ENCODE assay signal across 7 mouse cellular contexts in genomic region chr17:28524009-28524695, GRCm38 (mm10). TPM values are rescaled to one million over a fixed set of nuclear protein-coding genes. Genes with fewer than 3 reads are reported as not detected.
DNase-seq lines count a peak whose midpoint lies in the region; ATAC-seq and TF ChIP-seq lines count a peak whose summit lies in the region.

No protein-coding gene starts in this region.

- H3K9ac ChIP-seq in embryonic facial prominence, embryonic 14.5 days (ENCODE audit: low read depth, low read length) = no peak overlapping the region

- peak overlapping the region; percentile 100 for H3K27ac ChIP-seq in left cerebral cortex, adult 2 months
- H3K27ac ChIP-seq in embryonic facial prominence, embryonic 14.5 days (replicated peaks; ENCODE audit: low read depth, low read length) = no peak overlapping the region
- H3K27ac ChIP-seq in limb, embryonic 10.5 days = 0 out of 2 replicates have a peak overlapping the region, but pooled peaks have one; percentile 93
- peak overlapping the region; percentile 98 for H3K27ac ChIP-seq in spleen, adult 2 months (ENCODE audit: insufficient read depth, low read length)

- no peak for TF ChIP-seq POLR2A in spleen, adult 2 months (IDR thresholded peaks at IDR 0.05; ENCODE audit: low read depth, low read length)

- no peak overlapping the region for H3K4me3 ChIP-seq in left cerebral cortex, adult 2 months
- H3K4me3 ChIP-seq in embryonic facial prominence, embryonic 14.5 days (ENCODE audit: low read depth, low read length) = peak overlapping the region; percentile 72; the same call in 1 of the 2 replicates
- H3K4me3 ChIP-seq in limb, embryonic 10.5 days = peak overlapping the region; percentile 72
- H3K4me3 ChIP-seq in spleen, adult 2 months (ENCODE audit: extremely low read depth, insufficient read depth, insufficient read length) = peak overlapping the region; percentile 52

- WGBS in embryonic facial prominence, embryonic 14.5 days = 79% methylated on average over 23 of the region's 23 CpGs
- WGBS in limb, embryonic 10.5 days = 83% methylated on average over 23 of the region's 23 CpGs
- WGBS in spleen, adult 2 months = 47% methylated on average over 23 of the region's 23 CpGs

- no peaks in the 10 kb centered on the region for H3K27me3 ChIP-seq in embryonic facial prominence, embryonic 14.5 days (replicated peaks; ENCODE audit: control insufficient read depth, insufficient read depth, low read length)
- peaks cover 38% of the 10 kb centered on the region for H3K27me3 ChIP-seq in limb, embryonic 10.5 days (ENCODE audit: low read depth, poor library complexity, severe bottlenecking)
- no peaks in the 10 kb centered on the region for H3K27me3 ChIP-seq in spleen, adult 2 months (ENCODE audit: control insufficient read depth, insufficient read depth, low read length)

- no peaks in the 10 kb centered on the region for H3K36me3 ChIP-seq in embryonic facial prominence, embryonic 14.5 days (ENCODE audit: control insufficient read depth, insufficient read depth, low read length)
- no peaks in the 10 kb centered on the region for H3K36me3 ChIP-seq in limb, embryonic 10.5 days
- H3K36me3 ChIP-seq in spleen, adult 2 months (ENCODE audit: control insufficient read depth, insufficient read depth, low read length) = no peaks in the 10 kb centered on the region

- H3K4me2 ChIP-seq in embryonic facial prominence, embryonic 14.5 days (ENCODE audit: low read depth, low read length) = peak overlapping the region; percentile 96

- intact Hi-C loops in left cerebral cortex, adult 2 months (cut with DNase I) = no loop called here
- intact Hi-C loops in left cerebral cortex, postnatal 25 days (cut with DNase I) = loop anchor here (5.0 kb wide), 1 partner anchor 197 kb away; the partner anchor contains the start of gene Rpl10a

- no peaks in the 10 kb centered on the region for H3K9me3 ChIP-seq in embryonic facial prominence, embryonic 14.5 days (ENCODE audit: control insufficient read depth, low read length)
- H3K9me3 ChIP-seq in limb, embryonic 10.5 days (replicated peaks) = no peaks in the 10 kb centered on the region

- ATAC-seq in embryonic facial prominence, embryonic 14.5 days (ENCODE audit: low read depth) = no peak

- peaks cover 15% of the 10 kb centered on the region for H3K4me1 ChIP-seq in embryonic facial prominence, embryonic 14.5 days (ENCODE audit: control insufficient read depth, insufficient read depth, low read length)
- H3K4me1 ChIP-seq in limb, embryonic 10.5 days = peaks cover 39% of the 10 kb centered on the region
- H3K4me1 ChIP-seq in spleen, adult 2 months (ENCODE audit: control insufficient read depth, insufficient read depth, insufficient read length) = peaks cover 25% of the 10 kb centered on the region; the same call in 1 of the 2 replicates

- TF ChIP-seq CTCF in left cerebral cortex, adult 2 months (IDR thresholded peaks at IDR 0.05) = no peak
- no peak for TF ChIP-seq CTCF in spleen, adult 2 months (IDR thresholded peaks at IDR 0.05; ENCODE audit: extremely low read depth, insufficient read depth, insufficient read length, insufficient replicate concordance)

- peak in 1 of 2 experiments; percentile 17 for DNase-seq in left cerebral cortex, adult 2 months (ENCODE audit: extremely low spot score in 1 of 2, low spot score in 2 of 2)
- no peak for DNase-seq in left cerebral cortex, postnatal 25 days (ENCODE audit: low spot score in 2 of 2)
- no peak for DNase-seq in embryonic facial prominence, embryonic 14.5 days (ENCODE audit: low spot score)
- no peak for DNase-seq in limb, embryonic 10.5 days (ENCODE audit: low spot score)
- DNase-seq in spleen, adult 2 months (ENCODE audit: low read depth in 1 of 2, low spot score in 2 of 2) = peak; percentile 19 to 52
- DNase-seq in right cerebral cortex, adult 18-20 months = no peak
- no peak for DNase-seq in adrenal gland, adult 2 months

RNA-seq across cellular contexts. Expression of gene Armc12, which starts 6.5 kb away (rescaled TPM):
- not detected for total RNA-seq in left cerebral cortex, adult 2 months (2021)
- total RNA-seq in left cerebral cortex, postnatal 25 days (2021) = not detected
- polyA plus RNA-seq in embryonic facial prominence, embryonic 14.5 days (2014; fragmentation: Nextera tagmentation; extraction: Ambion mirVana) = not detected in 2 replicates
- not detected in 2 replicates for polyA plus RNA-seq in limb, embryonic 10.5 days (2016; fragmentation: Nextera tagmentation; extraction: Ambion mirVana)
- polyA plus RNA-seq in spleen, adult 2 months (2012; rRNA removed) = 0.25 and 0.32 TPM in 2 replicates
- not detected for total RNA-seq in adrenal gland, adult 2 months (2021)
- not detected in 2 replicates for polyA plus RNA-seq in adrenal gland, adult 2 months (2012; rRNA removed)

RNA-seq across cellular contexts. Expression of gene Fkbp5, which starts 6.8 kb away (rescaled TPM):
- total RNA-seq in left cerebral cortex, adult 2 months (2021) = 10 to 100 TPM; 51.5 to 54.4 TPM
- total RNA-seq in left cerebral cortex, postnatal 25 days (2021) = 10 to 100 TPM; 46.4 to 53.2 TPM
- 8.4 and 11.7 TPM in 2 replicates for polyA plus RNA-seq in embryonic facial prominence, embryonic 14.5 days (2014; fragmentation: Nextera tagmentation; extraction: Ambion mirVana)
- polyA plus RNA-seq in limb, embryonic 10.5 days (2016; fragmentation: Nextera tagmentation; extraction: Ambion mirVana) = 32.5 and 32.6 TPM in 2 replicates
- 26.1 and 29.7 TPM in 2 replicates for polyA plus RNA-seq in spleen, adult 2 months (2012; rRNA removed)
- total RNA-seq in adrenal gland, adult 2 months (2021) = 10 to 100 TPM; 68.0 to 69.5 TPM
- 24.4 and 27.1 TPM in 2 replicates for polyA plus RNA-seq in adrenal gland, adult 2 months (2012; rRNA removed)

RNA-seq across cellular contexts. Expression of gene Clpsl2, which starts 25.1 kb away (rescaled TPM):
- not detected for total RNA-seq in left cerebral cortex, adult 2 months (2021)
- not detected for total RNA-seq in left cerebral cortex, postnatal 25 days (2021)
- not detected in 2 replicates for polyA plus RNA-seq in embryonic facial prominence, embryonic 14.5 days (2014; fragmentation: Nextera tagmentation; extraction: Ambion mirVana)
- not detected in 2 replicates for polyA plus RNA-seq in limb, embryonic 10.5 days (2016; fragmentation: Nextera tagmentation; extraction: Ambion mirVana)
- polyA plus RNA-seq in spleen, adult 2 months (2012; rRNA removed) = not detected in 2 replicates
- not detected for total RNA-seq in adrenal gland, adult 2 months (2021)
- not detected in 2 replicates for polyA plus RNA-seq in adrenal gland, adult 2 months (2012; rRNA removed)

RNA-seq across cellular contexts. Expression of gene Clps, which starts 36.4 kb away (rescaled TPM):
- not detected for total RNA-seq in left cerebral cortex, adult 2 months (2021)
- not detected for total RNA-seq in left cerebral cortex, postnatal 25 days (2021)
- not detected in 2 replicates for polyA plus RNA-seq in embryonic facial prominence, embryonic 14.5 days (2014; fragmentation: Nextera tagmentation; extraction: Ambion mirVana)
- not detected in 2 replicates for polyA plus RNA-seq in limb, embryonic 10.5 days (2016; fragmentation: Nextera tagmentation; extraction: Ambion mirVana)
- 8,275 and 8,966 TPM in 2 replicates for polyA plus RNA-seq in spleen, adult 2 months (2012; rRNA removed)
- not detected for total RNA-seq in adrenal gland, adult 2 months (2021)
- 1.4 and 45.4 TPM in 2 replicates for polyA plus RNA-seq in adrenal gland, adult 2 months (2012; rRNA removed)

RNA-seq across cellular contexts. Expression of gene Lhfpl5, which starts 51.3 kb away (rescaled TPM):
- 1 to 10 TPM; 3.3 to 4.7 TPM for total RNA-seq in left cerebral cortex, adult 2 months (2021)
- 1 to 10 TPM; 1.4 to 2.8 TPM for total RNA-seq in left cerebral cortex, postnatal 25 days (2021)
- 0.31 and 0.70 TPM in 2 replicates for polyA plus RNA-seq in embryonic facial prominence, embryonic 14.5 days (2014; fragmentation: Nextera tagmentation; extraction: Ambion mirVana)
- polyA plus RNA-seq in limb, embryonic 10.5 days (2016; fragmentation: Nextera tagmentation; extraction: Ambion mirVana) = 0.39 and 0.55 TPM in 2 replicates
- not detected in 2 replicates for polyA plus RNA-seq in spleen, adult 2 months (2012; rRNA removed)
- 1 to 10 TPM; 1.7 to 2.3 TPM for total RNA-seq in adrenal gland, adult 2 months (2021)
- 6.6 and 9.0 TPM in 2 replicates for polyA plus RNA-seq in adrenal gland, adult 2 months (2012; rRNA removed)

Comparison
In these comparisons a context has a peak if more than half of its experiments do, and no peak if none do; other contexts are left out.
1. DNase-seq: peak in spleen, adult 2 months (2 of 2); none in left cerebral cortex, postnatal 25 days (0 of 2), embryonic facial prominence, embryonic 14.5 days (single experiment), limb, embryonic 10.5 days (single experiment), right cerebral cortex, adult 18-20 months (single experiment) and adrenal gland, adult 2 months (single experiment).